In the genomic region with DNA sequence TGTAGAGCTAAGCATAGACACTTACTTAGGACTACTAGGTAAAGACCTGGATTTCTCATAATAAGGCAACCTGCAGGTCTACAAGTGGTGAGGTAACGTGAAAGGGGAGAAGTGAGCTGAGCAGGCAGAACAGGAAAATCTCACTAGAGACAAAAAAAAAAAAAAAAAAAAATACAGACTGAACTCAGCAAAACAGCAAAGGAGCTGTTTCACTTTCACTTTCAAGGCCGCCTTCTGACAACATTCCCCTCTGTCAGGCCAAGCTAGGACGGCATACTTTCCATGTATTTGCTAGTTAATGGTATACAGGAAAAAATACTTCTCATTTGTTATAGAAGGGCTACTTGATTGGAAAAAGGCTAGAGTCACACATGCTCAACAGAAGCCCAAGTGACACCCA, we compare ENCODE assay signal across 9 mouse cellular contexts. TPM values are rescaled to one million over a fixed set of nuclear protein-coding genes. Genes with fewer than 3 reads are reported as not detected.
DNase-seq lines count a peak whose midpoint lies in the region; ATAC-seq and TF ChIP-seq lines count a peak whose summit lies in the region.
"Had no signal": no experiment of that assay in that cellular context is flagged by ENCODE, and none has a peak within 500 bp of the region (broad histone marks: within the 10 kb centered on the region; RNA-seq: fewer than 3 reads in every experiment).

No protein-coding gene starts in this region.

- no peak overlapping the region for H3K9ac ChIP-seq in kidney, embryonic 14.5 days (ENCODE audit: low read depth, low read length)
- H3K9ac ChIP-seq in midbrain, embryonic 16.5 days (ENCODE audit: low read depth, low read length), result no peak overlapping the region
- H3K9ac ChIP-seq: embryonic facial prominence, embryonic 15.5 days had no signal

- no peaks in the 10 kb centered on the region for H3K27me3 ChIP-seq in kidney, embryonic 14.5 days (ENCODE audit: control insufficient read depth, insufficient read depth, low read length)
- H3K27me3 ChIP-seq in midbrain, embryonic 16.5 days (ENCODE audit: control insufficient read depth, insufficient read depth, low read depth, low read length), result no peaks in the 10 kb centered on the region
- H3K27me3 ChIP-seq: embryonic facial prominence, embryonic 15.5 days had no signal

- no peak for ATAC-seq in kidney, embryonic 14.5 days (ENCODE audit: low FRiP score, low TSS enrichment)
- ATAC-seq in granulocyte monocyte progenitor cell, adult 5-6 weeks (replicated peaks; ENCODE audit: poor library complexity, severe bottlenecking), result peak; percentile 57
- no peak for ATAC-seq in midbrain, embryonic 16.5 days

- peak; percentile 26 to 49 for DNase-seq in kidney, adult 8-10 months
- no peak for DNase-seq in lung, adult 2 months
- DNase-seq in thymus, postnatal 0 days (ENCODE audit: low spot score), result peak; percentile 55
- DNase-seq in right cerebral cortex, postnatal 10 days (ENCODE audit: low spot score in 2 of 2), result no peak
- no peak for DNase-seq in spleen, postnatal 14 days (ENCODE audit: low spot score in 2 of 2)

- WGBS in kidney, embryonic 14.5 days, result 69% methylated on average over 3 of the region's 3 CpGs
- WGBS in lung, adult 2 months, result 4% methylated on average over 3 of the region's 3 CpGs
- WGBS in midbrain, embryonic 16.5 days, result 84% methylated on average over 3 of the region's 3 CpGs

- H3K9me3 ChIP-seq in kidney, embryonic 14.5 days (ENCODE audit: control insufficient read depth, low read length), result no peaks in the 10 kb centered on the region
- no peaks in the 10 kb centered on the region for H3K9me3 ChIP-seq in midbrain, embryonic 16.5 days (replicated peaks; ENCODE audit: control insufficient read depth, low read length, poor library complexity, severe bottlenecking)
- H3K9me3 ChIP-seq: embryonic facial prominence, embryonic 15.5 days had no signal

- H3K27ac ChIP-seq in kidney, embryonic 14.5 days (ENCODE audit: low read depth, low read length), result no peak overlapping the region
- H3K27ac ChIP-seq in midbrain, embryonic 16.5 days (ENCODE audit: low read length), result no peak overlapping the region

- no peak overlapping the region for H3K4me2 ChIP-seq in kidney, embryonic 14.5 days (replicated peaks; ENCODE audit: low read depth, low read length)
- no peak overlapping the region for H3K4me2 ChIP-seq in midbrain, embryonic 16.5 days (ENCODE audit: low read length)
- H3K4me2 ChIP-seq: embryonic facial prominence, embryonic 15.5 days had no signal

- no peak overlapping the region for H3K4me3 ChIP-seq in kidney, embryonic 14.5 days (ENCODE audit: low read length)
- peak overlapping the region; percentile 46 for H3K4me3 ChIP-seq in lung, adult 2 months (replicated peaks; ENCODE audit: extremely low read depth, low read depth, low read length)
- H3K4me3 ChIP-seq in midbrain, embryonic 16.5 days (ENCODE audit: low read depth, low read length), result no peak overlapping the region
- H3K4me3 ChIP-seq: embryonic facial prominence, embryonic 15.5 days had no signal

- no peak for TF ChIP-seq POLR2A in lung, adult 2 months (IDR thresholded peaks at IDR 0.05; ENCODE audit: borderline replicate concordance, extremely low read depth, low read depth, low read length)

- no peaks in the 10 kb centered on the region for H3K36me3 ChIP-seq in kidney, embryonic 14.5 days (ENCODE audit: control insufficient read depth, insufficient read depth, low read length)
- no peaks in the 10 kb centered on the region for H3K36me3 ChIP-seq in midbrain, embryonic 16.5 days (ENCODE audit: control insufficient read depth, insufficient read depth, low read length)
- H3K36me3 ChIP-seq: embryonic facial prominence, embryonic 15.5 days had no signal

- TF ChIP-seq CTCF in lung, adult 2 months (IDR thresholded peaks at IDR 0.05; ENCODE audit: insufficient read depth, low read length), result no peak

- H3K4me1 ChIP-seq in kidney, embryonic 14.5 days (ENCODE audit: control insufficient read depth, insufficient read depth, low read length), result peaks cover 8% of the 10 kb centered on the region
- H3K4me1 ChIP-seq in lung, adult 2 months (ENCODE audit: control insufficient read depth, insufficient read depth, low read length), result peaks cover 2% of the 10 kb centered on the region; the same call in 1 of the 2 replicates
- no peaks in the 10 kb centered on the region for H3K4me1 ChIP-seq in midbrain, embryonic 16.5 days (ENCODE audit: control insufficient read depth, insufficient read depth, low read length)

RNA-seq across cellular contexts. Expression of a gene that starts 10.0 kb away (rescaled TPM):
- polyA plus RNA-seq in kidney, embryonic 14.5 days (2014; fragmentation: Nextera tagmentation; extraction: Ambion mirVana), result 41.4 and 49.6 TPM in 2 replicates
- total RNA-seq in granulocyte monocyte progenitor cell, adult 5-6 weeks (2014; fragmentation: Nextera tagmentation), result 161 and 168 TPM in 2 replicates
- 123 and 128 TPM in 2 replicates for total RNA-seq in granulocyte monocyte progenitor cell, adult 5-6 weeks (2017)
- 58.5 and 64.0 TPM in 2 replicates for polyA plus RNA-seq in lung, adult 2 months (2012; rRNA removed)
- polyA plus RNA-seq in thymus, postnatal 0 days (2015; fragmentation: Nextera tagmentation; extraction: Ambion mirVana), result 26.2 and 28.3 TPM in 2 replicates
- 9.6 and 10.0 TPM in 2 replicates for polyA plus RNA-seq in midbrain, embryonic 16.5 days (2015; fragmentation: Nextera tagmentation; extraction: Ambion mirVana)

Comparison
In these comparisons a context has a peak if more than half of its experiments do, and no peak if none do; other contexts are left out.
1. DNase-seq: peak in kidney, adult 8-10 months (2 of 2) and thymus, postnatal 0 days (single experiment); none in lung, adult 2 months (single experiment), right cerebral cortex, postnatal 10 days (0 of 2) and spleen, postnatal 14 days (0 of 2).